Mouse (Mus musculus) CH12.LX (cell line): ENCODE results near the gene Car11.

Experiments used
- CTCF ChIP-seq, 2 experiments: IDR thresholded peaks in 1 of 2; conservative IDR thresholded peaks in 1 of 2; 2 replicates each; pipeline ENCODE4 v1.5.1; 2011 to 2012; ENCODE audit warnings: low read depth in 2 of 2, low read length in 2 of 2, improper control_type of control experiment in 1 of 2, inconsistent platforms in 1 of 2, mild to moderate bottlenecking in 1 of 2, moderate library complexity in 1 of 2
- JUN ChIP-seq: IDR thresholded peaks from 2 replicates; pipeline ENCODE4 v1.6.1; 2011; ENCODE audit warnings: low read depth, mild to moderate bottlenecking, low read length, improper control_type of control experiment, moderate library complexity; ENCODE audit not compliant: insufficient read depth
- JUND ChIP-seq: conservative IDR thresholded peaks from 2 replicates; pipeline ENCODE4 v1.6.1; 2011; ENCODE audit warnings: low read depth, low read length, improper control_type of control experiment
- MAZ ChIP-seq: IDR thresholded peaks from 2 replicates; pipeline ENCODE4 v1.6.1; 2012; ENCODE audit warnings: low read depth, mild to moderate bottlenecking, inconsistent platforms, low read length, improper control_type of control experiment, moderate library complexity
- MEF2A ChIP-seq: IDR thresholded peaks from 2 replicates; pipeline ENCODE4 v1.6.1; 2014; ENCODE audit warnings: low read depth, mild to moderate bottlenecking, inconsistent platforms, low read length, improper control_type of control experiment, borderline replicate concordance
- MXI1 ChIP-seq: IDR thresholded peaks from 2 replicates; pipeline ENCODE4 v1.6.1; 2011; ENCODE audit warnings: mild to moderate bottlenecking, low read depth, low read length, improper control_type of control experiment
- POLR2A ChIP-seq: IDR thresholded peaks from 2 replicates; pipeline ENCODE4 v1.6.1; 2011; ENCODE audit warnings: low read depth, mild to moderate bottlenecking, improper control_type of control experiment, low read length
- SIN3A ChIP-seq: IDR thresholded peaks from 2 replicates; pipeline ENCODE4 v1.6.1; 2012; ENCODE audit warnings: low read length, improper control_type of control experiment, inconsistent platforms
- SMC3 ChIP-seq: IDR thresholded peaks from 2 replicates; pipeline ENCODE4 v1.6.1; 2011; ENCODE audit warnings: low read depth, low read length, improper control_type of control experiment
- TCF12 ChIP-seq: IDR thresholded peaks from 2 replicates; pipeline ENCODE4 v1.6.1; 2014; ENCODE audit warnings: low read depth, mild to moderate bottlenecking, inconsistent platforms, low read length, improper control_type of control experiment
- ZC3H11A ChIP-seq: IDR thresholded peaks from 2 replicates; pipeline ENCODE4 v1.6.1; 2012; ENCODE audit warnings: low read depth, mild to moderate bottlenecking, inconsistent platforms, low read length, improper control_type of control experiment
- ZKSCAN1 ChIP-seq: IDR thresholded peaks from 2 replicates; pipeline ENCODE4 v1.6.1; 2012; ENCODE audit warnings: low read depth, inconsistent platforms, low read length, improper control_type of control experiment, borderline replicate concordance

DNA sequence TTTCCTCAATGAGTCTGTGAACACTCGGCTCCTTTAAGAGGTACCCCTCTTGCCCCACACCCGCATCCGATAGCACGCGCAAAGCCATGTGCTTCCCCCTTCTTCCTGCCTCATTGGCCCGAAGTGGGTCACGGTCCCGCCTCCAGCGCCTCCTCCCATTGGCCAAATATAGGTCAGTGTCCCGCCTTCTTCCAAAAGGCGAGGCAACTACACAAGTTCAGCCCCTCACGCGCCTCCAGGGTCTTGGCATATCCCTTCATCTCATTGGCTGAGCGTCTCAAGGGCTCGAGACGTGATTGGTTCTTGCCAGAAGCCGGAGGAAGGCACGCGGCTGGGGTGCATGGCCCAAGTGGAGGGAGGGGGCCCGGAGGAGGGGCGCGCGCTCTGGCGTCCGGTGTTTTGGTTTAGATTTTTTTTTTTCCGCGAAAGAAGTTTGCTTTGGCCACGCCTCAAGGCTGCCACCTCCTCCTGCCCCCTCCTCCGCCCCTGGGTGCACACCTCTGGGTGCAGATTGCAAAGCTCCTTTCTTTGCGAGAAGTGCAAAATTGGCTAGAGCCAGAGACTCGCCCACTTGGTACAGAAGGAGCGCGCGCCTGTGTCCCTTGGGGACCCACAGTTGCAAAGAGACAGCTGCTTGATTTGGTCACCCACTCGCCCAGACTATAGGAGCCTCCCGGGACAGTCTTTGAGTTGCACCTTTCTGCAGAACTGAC lies 5.2 kb downstream of the Car11 start, which contains the start of gene Dbp:
- TF ChIP-seq POLR2A (no peak), CTCF (conservative IDR thresholded peaks at IDR 0.05 in 1 of 2, IDR thresholded peaks at IDR 0.05 in 1 of 2; ENCODE audit: low read depth in 2 of 2, low read length in 2 of 2) (no peak), JUND (no peak), MXI1 (peak; percentile 87), ZKSCAN1 (no peak), MEF2A (no peak), JUN (no peak), MAZ (peak; percentile 98), TCF12 (0 out of 2 replicates have a peak, but pooled peaks have one; percentile 15), SIN3A (peak; percentile 78; the same call in 1 of the 2 replicates), SMC3 (no peak), ZC3H11A (no peak)
